Mouse (Mus musculus): ENCODE measurements at regions not wholly inside any gene's neighbourhood (a gene's known extent, or its start where the extent isn't known, plus 50 kb on each side); places are given as distances from the start of the nearest gene placed in this dataset.
"Not testable (repeated sequence)": the region's sequence is repeated elsewhere in the genome, so short reads cannot be mapped to it uniquely, and the experiment has no call there.

GRCm38 (mm10) chr11:12540333-12540870 is 75.6 kb upstream of the Cobl start:
- H3K27ac ChIP-seq (replicated peaks; ENCODE audit: low read depth, low read length), result no peak overlapping the region
- H3K4me2 ChIP-seq (ENCODE audit: low read depth, severe bottlenecking), result no peak overlapping the region
- ATAC-seq (ENCODE audit: insufficient number of reproducible peaks, low FRiP score, low TSS enrichment, low read depth), result no peak
- no peaks in the 10 kb centered on the region for H3K36me3 ChIP-seq (ENCODE audit: control insufficient read depth, insufficient read depth, low read length)
- DNase-seq (ENCODE audit: low spot score), result peak; percentile 29
- no peak overlapping the region for H3K9ac ChIP-seq (ENCODE audit: low read length)
- H3K4me1 ChIP-seq (ENCODE audit: control insufficient read depth, insufficient read depth, low read length), result no peaks in the 10 kb centered on the region
- H3K27me3 ChIP-seq (ENCODE audit: control insufficient read depth, insufficient read depth, low read length), result no peaks in the 10 kb centered on the region
- H3K9me3 ChIP-seq (ENCODE audit: control insufficient read depth, low read length), result no peaks in the 10 kb centered on the region
- WGBS, result 59% methylated on average over 5 of the region's 5 CpGs
- no peak overlapping the region for H3K4me3 ChIP-seq (ENCODE audit: low read depth, low read length)

GRCm38 (mm10) chr11:12535063-12535462 is 70.3 kb upstream of the Cobl start:
- DNase-seq (ENCODE audit: low spot score), result no peak

GRCm38 (mm10) chr11:12532288-12532687 is 67.5 kb upstream of the Cobl start:
- no peaks in the 10 kb centered on the region for H3K27me3 ChIP-seq (ENCODE audit: control insufficient read depth, insufficient read depth, low read length)
- WGBS, result 7% methylated on average over 3 of the region's 3 CpGs
- H3K27ac ChIP-seq (replicated peaks; ENCODE audit: low read depth, low read length), result no peak overlapping the region
- H3K9me3 ChIP-seq (ENCODE audit: control insufficient read depth, low read length), result no peaks in the 10 kb centered on the region
- no peak overlapping the region for H3K4me3 ChIP-seq (ENCODE audit: low read depth, low read length)
- DNase-seq (ENCODE audit: low spot score), result peak; percentile 52
- ATAC-seq (ENCODE audit: insufficient number of reproducible peaks, low FRiP score, low TSS enrichment, low read depth), result peak; percentile 95
- H3K4me1 ChIP-seq (ENCODE audit: control insufficient read depth, insufficient read depth, low read length), result no peaks in the 10 kb centered on the region
- H3K36me3 ChIP-seq (ENCODE audit: control insufficient read depth, insufficient read depth, low read length), result no peaks in the 10 kb centered on the region
- H3K9ac ChIP-seq (ENCODE audit: low read length), result no peak overlapping the region
- H3K4me2 ChIP-seq (ENCODE audit: low read depth, severe bottlenecking), result no peak overlapping the region

More at GRCm38 (mm10) chr11:12535063-12535462, 70.3 kb upstream of the Cobl start:
- WGBS, result 46% methylated on average over 2 of the region's 2 CpGs
- H3K4me1 ChIP-seq (ENCODE audit: control insufficient read depth, insufficient read depth, low read length), result no peaks in the 10 kb centered on the region
- no peaks in the 10 kb centered on the region for H3K27me3 ChIP-seq (ENCODE audit: control insufficient read depth, insufficient read depth, low read length)
- no peak for ATAC-seq (ENCODE audit: insufficient number of reproducible peaks, low FRiP score, low TSS enrichment, low read depth)
- no peak overlapping the region for H3K4me3 ChIP-seq (ENCODE audit: low read depth, low read length)
- no peaks in the 10 kb centered on the region for H3K9me3 ChIP-seq (ENCODE audit: control insufficient read depth, low read length)
- no peaks in the 10 kb centered on the region for H3K36me3 ChIP-seq (ENCODE audit: control insufficient read depth, insufficient read depth, low read length)
- no peak overlapping the region for H3K27ac ChIP-seq (replicated peaks; ENCODE audit: low read depth, low read length)
- H3K9ac ChIP-seq (ENCODE audit: low read length), result no peak overlapping the region
- no peak overlapping the region for H3K4me2 ChIP-seq (ENCODE audit: low read depth, severe bottlenecking)

- H3K9me3 ChIP-seq (ENCODE audit: control insufficient read depth, low read length); H3K27me3 ChIP-seq (ENCODE audit: control insufficient read depth, insufficient read depth, low read length); H3K4me2 ChIP-seq (ENCODE audit: low read depth, severe bottlenecking); H3K9ac ChIP-seq (ENCODE audit: low read length); ATAC-seq (ENCODE audit: insufficient number of reproducible peaks, low FRiP score, low TSS enrichment, low read depth); H3K27ac ChIP-seq (replicated peaks; ENCODE audit: low read depth, low read length); H3K4me1 ChIP-seq (ENCODE audit: control insufficient read depth, insufficient read depth, low read length); DNase-seq (ENCODE audit: low spot score); H3K36me3 ChIP-seq (ENCODE audit: control insufficient read depth, insufficient read depth, low read length); H3K4me3 ChIP-seq (ENCODE audit: low read depth, low read length): not testable (repeated sequence)
- WGBS, result 72% methylated on average over 2 of the region's 2 CpGs
These were observed 57.3 kb upstream of the Cobl start for GRCm38 (mm10) chr11:12522063-12522462.

DNA sequence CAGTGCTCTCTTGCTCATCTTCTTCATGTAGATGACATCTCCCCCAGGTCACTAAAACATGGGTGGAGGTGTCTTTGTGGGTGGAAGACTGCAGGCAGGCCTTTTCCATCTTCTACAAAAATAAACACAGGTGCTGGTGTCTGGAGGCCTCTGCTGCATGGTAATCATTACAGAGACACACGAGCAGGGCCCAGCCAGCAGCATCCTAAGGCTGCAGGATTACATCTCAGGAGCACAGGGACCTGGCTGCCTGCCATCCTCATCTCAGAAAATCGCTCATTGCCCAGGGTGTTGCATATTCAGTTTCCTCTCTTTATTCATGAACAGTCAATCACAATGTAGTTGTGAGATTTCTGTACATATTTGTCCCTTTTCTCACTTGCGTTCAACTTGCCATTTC is 56.5 kb upstream of the Cobl start:
- Histone ChIP-seq H3K9ac (ENCODE audit: low read length) (no peak overlapping the region), H3K27ac (replicated peaks; ENCODE audit: low read depth, low read length) (no peak overlapping the region), H3K27me3 (ENCODE audit: control insufficient read depth, insufficient read depth, low read length) (no peaks in the 10 kb centered on the region), H3K36me3 (ENCODE audit: control insufficient read depth, insufficient read depth, low read length) (no peaks in the 10 kb centered on the region), H3K4me2 (ENCODE audit: low read depth, severe bottlenecking) (no peak overlapping the region), H3K4me1 (ENCODE audit: control insufficient read depth, insufficient read depth, low read length) (no peaks in the 10 kb centered on the region), H3K4me3 (ENCODE audit: low read depth, low read length) (no peak overlapping the region), H3K9me3 (ENCODE audit: control insufficient read depth, low read length) (no peaks in the 10 kb centered on the region)
- whole genome bisulfite sequencing, result 60% methylated on average over 3 of the region's 3 CpGs
- ATAC-seq (ENCODE audit: insufficient number of reproducible peaks, low FRiP score, low TSS enrichment, low read depth) (no peak), DNase-seq (ENCODE audit: low spot score) (no peak)

DNA sequence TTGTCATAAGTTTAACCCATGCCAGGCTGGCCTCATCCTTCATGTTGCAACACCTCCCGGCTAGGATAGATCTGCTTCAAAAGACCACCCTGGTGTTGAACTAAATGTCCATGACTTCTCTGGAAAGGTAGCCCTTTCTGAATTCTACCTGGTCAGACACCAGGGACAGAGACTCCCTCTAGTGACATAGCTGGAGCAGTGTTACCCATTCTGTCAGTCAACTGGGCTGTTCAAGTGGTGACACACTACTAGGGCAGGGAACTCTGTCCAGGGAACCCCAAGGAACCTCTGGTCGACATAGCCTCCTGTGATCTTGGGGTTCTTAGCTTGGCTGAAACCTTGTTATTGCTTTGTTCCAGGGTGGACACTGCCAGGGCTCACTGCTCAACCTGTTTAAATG is 51.6 kb upstream of the Cobl start:
- H3K9ac ChIP-seq (ENCODE audit: low read length), result no peak overlapping the region
- H3K4me1 ChIP-seq (ENCODE audit: control insufficient read depth, insufficient read depth, low read length), result no peaks in the 10 kb centered on the region
- no peak overlapping the region for H3K4me2 ChIP-seq (ENCODE audit: low read depth, severe bottlenecking)
- H3K27ac ChIP-seq (replicated peaks; ENCODE audit: low read depth, low read length), result no peak overlapping the region
- DNase-seq (ENCODE audit: low spot score) (no peak), ATAC-seq (ENCODE audit: insufficient number of reproducible peaks, low FRiP score, low TSS enrichment, low read depth) (no peak)
- WGBS, result 88% methylated on average over 2 of the region's 2 CpGs
- H3K9me3 ChIP-seq (ENCODE audit: control insufficient read depth, low read length), result no peaks in the 10 kb centered on the region
- H3K4me3 ChIP-seq (ENCODE audit: low read depth, low read length), result no peak overlapping the region
- no peaks in the 10 kb centered on the region for H3K27me3 ChIP-seq (ENCODE audit: control insufficient read depth, insufficient read depth, low read length)
- H3K36me3 ChIP-seq (ENCODE audit: control insufficient read depth, insufficient read depth, low read length), result no peaks in the 10 kb centered on the region
